Mouse (Mus musculus) heart, postnatal 0 days (tissue): ENCODE results near the gene F11. TPM values are rescaled to one million over a fixed set of nuclear protein-coding genes. Genes with fewer than 3 reads are reported as not detected.

Experiments
- ATAC-seq: fragments of 200-750 bp; cut with Nextera tagmentation; 2 replicates; pipeline ENCODE4 v1.8.0; 2017; ENCODE audit warnings: low read depth, moderate number of reproducible peaks, moderate library complexity; ENCODE audit not compliant: insufficient read depth
- DNase-seq: peaks from one replicate; pipeline ENCODE4 v3.0.0-alpha.2; 2016; ENCODE audit warnings: low spot score
- H3K27ac ChIP-seq: fragments of 300-500 bp; sonication (generic); 2 replicates; pipeline ENCODE4 v1.5.1; 2014; ENCODE audit warnings: low read depth, mild to moderate bottlenecking
- H3K27me3 ChIP-seq: fragments of 300-500 bp; sonication (generic); 2 replicates; pipeline ENCODE4 v1.6.1; 2014; ENCODE audit warnings: low read length, mixed read lengths; ENCODE audit not compliant: control insufficient read depth, insufficient read depth
- H3K36me3 ChIP-seq: fragments of 300-500 bp; sonication (generic); replicated peaks from 2 replicates; pipeline ENCODE4 v1.6.1; 2014; ENCODE audit warnings: low read length, mixed read lengths; ENCODE audit not compliant: control insufficient read depth, insufficient read depth
- H3K4me1 ChIP-seq: fragments of 300-500 bp; sonication (generic); 2 replicates; pipeline ENCODE4 v1.6.1; 2014; ENCODE audit warnings: antibody characterized with exemption; ENCODE audit not compliant: control insufficient read depth, insufficient read depth
- H3K4me2 ChIP-seq: fragments of 300-500 bp; sonication (generic); 2 replicates; pipeline ENCODE4 v1.6.1; 2014; ENCODE audit warnings: low read depth, mild to moderate bottlenecking, low read length, moderate library complexity
- H3K4me3 ChIP-seq: fragments of 300-500 bp; sonication (generic); 2 replicates; pipeline ENCODE4 v1.5.1; 2014; ENCODE audit warnings: low read depth, low read length
- H3K9ac ChIP-seq: fragments of 300-500 bp; sonication (generic); replicated peaks from 2 replicates; pipeline ENCODE4 v1.6.1; 2014; ENCODE audit warnings: low read depth, low read length, mixed read lengths
- H3K9me3 ChIP-seq: fragments of 300-500 bp; sonication (generic); replicated peaks from 2 replicates; pipeline ENCODE4 v1.6.1; 2016; ENCODE audit warnings: low read length; ENCODE audit not compliant: control insufficient read depth
- CTCF ChIP-seq: IDR thresholded peaks from 2 replicates; pipeline ENCODE4 v1.5.1; 2016; ENCODE audit warnings: antibody characterized with exemption, control low read depth, low read depth
- EP300 ChIP-seq: IDR thresholded peaks from 2 replicates; pipeline ENCODE4 v1.6.1; 2016; ENCODE audit warnings: antibody characterized with exemption, low read depth
- WGBS: fragments of 180-500 bp; shearing (Covaris S2); extraction: QIAGEN DNeasy Blood & Tissue Kit; methylation state at CpG from one replicate; pipeline ENCODE4 v1.1.7; 2014; 5-methylcytosine and 5-hydroxymethylcytosine counted together
- polyA plus RNA-seq: library from polyadenylated mRNA; unstranded; fragments of >200 nt; fragmentation: Nextera tagmentation; extraction: Ambion mirVana; gene quantifications from 2 replicates; pipeline ENCODE4 v1.2.1, GENCODE M21; 2015
- total RNA-seq: library from RNA; depleted of rRNA; stranded (reverse); fragments of >200 nt; gene quantifications from 2 replicates; pipeline ENCODE4 v1.2.3, GENCODE M21; 2014; ENCODE audit warnings: low replicate concordance

The F11 gene
- total and polyA plus RNA-seq, 2 experiments from 2014 or later = not detected

DNA sequence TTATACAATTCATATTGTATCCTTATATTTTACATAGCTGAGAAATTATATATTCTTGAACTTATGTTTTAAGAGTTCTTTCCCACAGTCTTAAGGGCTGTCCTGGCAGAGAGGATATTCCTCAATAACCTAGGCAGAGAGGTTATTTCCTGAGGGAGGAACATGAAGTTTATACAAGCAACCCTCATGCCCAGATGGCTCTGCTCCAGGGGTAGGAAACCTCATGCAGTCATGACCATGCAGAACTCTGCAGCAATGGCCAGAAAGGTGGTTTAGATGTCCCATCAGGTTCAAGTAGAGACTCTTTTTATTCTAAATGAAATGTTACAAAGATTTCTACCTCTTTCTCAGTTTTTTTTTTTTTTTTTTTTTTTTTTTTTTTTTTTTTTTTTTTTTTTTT lies 7.2 kb upstream of the F11 start:
- Histone ChIP-seq H3K4me3 (no peak overlapping the region), H3K9ac (no peak overlapping the region), H3K4me2 (no peak overlapping the region), H3K27ac (no peak overlapping the region), H3K27me3 (no peaks in the 10 kb centered on the region), H3K36me3 (no peaks in the 10 kb centered on the region), H3K4me1 (no peaks in the 10 kb centered on the region), H3K9me3 (no peaks in the 10 kb centered on the region)
- ATAC-seq (no peak), DNase-seq (no peak)
- TF ChIP-seq CTCF (no peak), EP300 (no peak)

DNA sequence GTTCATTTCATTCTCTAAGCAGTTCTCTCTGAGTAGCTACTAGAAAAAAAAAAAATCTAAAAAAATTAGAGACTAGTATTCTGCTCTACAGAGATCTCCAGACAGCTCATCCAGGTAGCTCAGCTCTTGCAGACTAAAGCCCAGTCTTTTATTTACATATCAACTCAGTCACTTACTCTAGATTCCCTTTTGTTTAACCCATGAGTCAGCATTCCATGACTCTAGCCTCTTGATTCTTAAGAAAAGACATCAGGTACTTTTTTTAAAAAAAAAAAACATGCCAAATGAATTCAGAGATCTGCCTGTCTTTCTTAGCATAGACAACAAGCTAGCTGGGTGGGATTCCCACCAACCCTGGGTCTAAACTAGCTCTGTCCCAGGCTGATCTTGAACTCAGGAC lies 6.7 kb upstream of the F11 start:
- TF ChIP-seq CTCF (no peak), EP300 (no peak)
- H3K27ac ChIP-seq = no peak overlapping the region
- no peak for ATAC-seq
- no peaks in the 10 kb centered on the region for H3K36me3 ChIP-seq
- no peaks in the 10 kb centered on the region for H3K27me3 ChIP-seq
- H3K9ac ChIP-seq = no peak overlapping the region
- H3K9me3 ChIP-seq = no peaks in the 10 kb centered on the region
- H3K4me1 ChIP-seq = no peaks in the 10 kb centered on the region
- no peak for DNase-seq
- no peak overlapping the region for H3K4me3 ChIP-seq
- H3K4me2 ChIP-seq = no peak overlapping the region

DNA sequence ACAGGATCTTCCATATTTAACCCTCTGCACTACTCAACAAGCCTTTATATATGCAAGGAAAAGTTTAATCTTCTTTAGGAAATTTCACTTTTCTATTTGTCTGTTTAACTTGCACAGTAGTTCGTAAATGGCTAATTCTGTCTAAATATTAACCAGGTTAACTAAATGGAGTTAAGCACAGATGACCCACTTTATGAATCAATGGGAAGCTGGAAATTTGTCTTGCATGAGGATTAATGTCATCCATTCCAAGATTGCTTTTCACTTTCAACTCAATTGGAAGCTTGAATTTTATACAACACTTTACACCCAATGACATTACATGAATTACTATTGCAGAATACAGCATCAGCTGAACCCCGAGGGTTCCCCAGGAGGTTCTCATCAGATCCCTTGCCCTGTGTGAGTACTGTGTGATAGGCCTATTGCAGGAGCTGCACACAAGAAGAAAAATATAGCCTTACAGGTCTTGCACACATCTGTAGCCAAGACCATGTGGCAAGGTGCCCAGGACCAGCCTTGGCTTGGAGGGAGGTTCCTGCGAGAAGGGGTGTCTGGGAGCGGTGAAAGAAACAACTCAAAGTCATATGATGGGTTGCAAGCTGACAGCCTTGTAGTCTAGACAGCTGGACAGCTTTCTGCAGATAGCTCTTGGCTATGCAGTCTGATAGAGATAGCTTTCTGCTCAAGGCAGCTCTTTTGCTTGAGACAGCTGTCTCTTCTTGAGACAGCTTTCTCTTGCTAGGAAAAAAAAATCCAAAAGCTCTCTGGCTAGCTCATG lies 6.0 kb upstream of the F11 start:
- Histone ChIP-seq H3K9ac (no peak overlapping the region), H3K4me1 (no peaks in the 10 kb centered on the region), H3K27ac (no peak overlapping the region), H3K9me3 (no peaks in the 10 kb centered on the region), H3K4me2 (no peak overlapping the region), H3K36me3 (no peaks in the 10 kb centered on the region), H3K4me3 (no peak overlapping the region), H3K27me3 (no peaks in the 10 kb centered on the region)
- DNase-seq (peak; percentile 11), ATAC-seq (peak; percentile 36; the same call in 1 of the 2 replicates)
- WGBS = 49% methylated on average over 4 of the region's 4 CpGs
- TF ChIP-seq EP300 = no peak
- no peak for TF ChIP-seq CTCF

DNA sequence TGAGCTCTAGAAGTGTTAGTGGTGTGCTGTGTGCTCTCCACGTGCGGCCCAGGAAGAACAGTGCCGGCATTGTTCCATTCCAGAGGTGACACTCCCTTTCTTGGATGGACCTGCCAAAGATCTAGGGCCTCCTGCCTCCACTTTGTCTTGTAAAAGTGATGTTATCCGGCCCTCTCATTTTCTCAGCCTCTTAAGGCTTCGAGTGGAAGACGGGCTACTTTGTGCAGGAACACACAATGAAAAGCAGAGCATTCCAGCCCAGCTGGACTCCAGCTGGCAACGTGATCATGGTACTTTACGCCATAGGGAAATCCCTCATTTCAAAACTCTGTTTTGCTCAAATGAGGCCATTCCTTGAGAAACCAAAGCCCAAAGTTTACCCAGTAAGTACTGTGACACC lies 5.2 kb upstream of the F11 start:
- WGBS = 66% methylated on average over 8 of the region's 8 CpGs

DNA sequence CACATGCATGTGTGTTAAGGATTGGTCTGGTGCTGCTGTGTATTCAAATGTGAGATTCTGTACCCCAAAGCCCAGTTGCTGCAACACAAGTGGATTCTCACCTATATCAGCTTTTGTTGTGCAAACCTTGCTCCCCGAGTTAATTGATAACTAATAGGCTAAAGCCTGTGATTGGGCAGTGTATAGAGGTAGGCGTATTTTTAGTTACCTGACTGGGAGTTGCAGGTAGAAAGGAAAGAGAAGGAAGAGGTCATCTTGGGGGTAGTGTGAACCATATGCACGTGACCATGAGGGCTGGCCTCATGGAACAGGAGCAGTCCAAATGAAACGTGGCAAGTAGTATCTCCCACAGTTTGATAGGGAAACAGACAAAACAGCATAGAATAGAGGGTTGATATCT lies 3.1 kb upstream of the F11 start:
- H3K36me3 ChIP-seq = no peaks in the 10 kb centered on the region
- no peaks in the 10 kb centered on the region for H3K27me3 ChIP-seq
- no peak overlapping the region for H3K9ac ChIP-seq
- WGBS = 76% methylated on average over 4 of the region's 4 CpGs
- ATAC-seq (no peak), DNase-seq (no peak)
- no peaks in the 10 kb centered on the region for H3K4me1 ChIP-seq
- TF ChIP-seq CTCF = no peak
- no peak overlapping the region for H3K4me2 ChIP-seq
- H3K9me3 ChIP-seq = no peaks in the 10 kb centered on the region
- H3K27ac ChIP-seq = no peak overlapping the region
- no peak overlapping the region for H3K4me3 ChIP-seq

More for the DNA sequence above, 5.2 kb upstream of the F11 start:
- DNase-seq = no peak
- no peak for ATAC-seq
- Histone ChIP-seq H3K4me3 (no peak overlapping the region), H3K4me2 (no peak overlapping the region), H3K9me3 (no peaks in the 10 kb centered on the region), H3K9ac (no peak overlapping the region), H3K27ac (no peak overlapping the region), H3K4me1 (no peaks in the 10 kb centered on the region), H3K27me3 (no peaks in the 10 kb centered on the region), H3K36me3 (no peaks in the 10 kb centered on the region)
- TF ChIP-seq EP300 (no peak), CTCF (no peak)

DNA sequence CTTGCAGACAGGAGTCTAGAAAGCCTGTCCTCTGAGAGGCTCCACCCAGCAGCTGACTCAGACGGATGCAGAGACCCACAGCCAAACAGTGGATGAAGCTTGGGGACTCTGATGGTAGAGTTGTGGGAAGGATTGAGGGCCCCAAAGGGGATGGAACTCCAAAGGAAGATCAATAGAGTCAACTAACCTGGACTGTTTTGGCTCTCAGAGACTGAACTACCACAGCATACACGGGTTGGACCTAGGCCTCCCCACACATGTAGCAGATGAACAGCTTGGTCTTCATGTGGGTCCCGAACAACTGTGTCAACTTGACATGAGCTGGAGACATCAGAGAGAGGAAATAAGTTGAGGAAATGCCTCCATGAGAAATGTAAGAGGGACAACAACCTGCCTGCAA lies 1.0 kb upstream of the F11 start:
- Histone ChIP-seq H3K4me2 (no peak overlapping the region), H3K36me3 (no peaks in the 10 kb centered on the region), H3K4me1 (no peaks in the 10 kb centered on the region), H3K4me3 (no peak overlapping the region), H3K27me3 (no peaks in the 10 kb centered on the region), H3K9ac (no peak overlapping the region), H3K27ac (no peak overlapping the region), H3K9me3 (no peaks in the 10 kb centered on the region)
- no peak for ATAC-seq
- TF ChIP-seq EP300 (no peak), CTCF (no peak)
- WGBS = 76% methylated on average over 3 of the region's 3 CpGs
- DNase-seq = no peak
